Mouse (Mus musculus): ENCODE measurements around the gene Gabrb2.

- TF ChIP-seq CTCF (IDR thresholded peaks at IDR 0.05) (no peak), EP300 (IDR thresholded peaks at IDR 0.05) (no peak)
Measured at GRCm38 (mm10) chr11:42378983-42379382, 40.6 kb upstream of the Gabrb2 start.

All from lung, postnatal 0 days (tissue).